ENCODE assay signal across 23 mouse cellular contexts in the genomic region with DNA sequence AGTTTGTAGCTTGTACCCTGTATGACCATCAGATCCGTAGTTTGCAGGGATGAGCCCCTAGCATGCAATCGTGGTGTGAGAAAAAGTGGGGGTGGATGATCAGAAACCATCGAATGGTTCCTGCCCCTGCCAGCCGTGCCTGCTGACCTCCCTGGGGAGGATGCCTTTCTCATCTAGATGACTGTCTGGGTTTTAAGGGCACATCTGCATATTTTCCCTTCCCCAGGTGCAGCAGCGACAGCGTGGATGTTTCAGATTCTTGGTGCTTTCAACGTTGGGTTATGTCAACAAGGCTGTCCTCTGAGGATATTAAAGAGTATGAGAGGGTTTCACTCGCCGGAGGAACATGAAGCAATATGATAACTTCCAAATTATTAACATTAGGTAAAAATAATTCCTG.
DNase-seq lines count a peak whose midpoint lies in the region; ATAC-seq lines count a peak whose summit lies in the region.
"Had no signal": no experiment of that assay in that cellular context is flagged by ENCODE, and none has a peak within 500 bp of the region (broad histone marks: within the 10 kb centered on the region; RNA-seq: fewer than 3 reads in every experiment).

No protein-coding gene starts in this region.

- no peak for ATAC-seq in CD4-positive, CD25-positive, alpha-beta regulatory T cell, adult 4 months
- ATAC-seq in forebrain, embryonic 14.5 days, result no peak
- ATAC-seq: forebrain, embryonic 15.5 days; intestine, embryonic 15.5 days had no signal

- no peaks in the 10 kb centered on the region for H3K27me3 ChIP-seq in splenic B cell, adult 2 months (ENCODE audit: control insufficient read depth, insufficient read depth, low read length, poor library complexity, severe bottlenecking)
- no peaks in the 10 kb centered on the region for H3K27me3 ChIP-seq in forebrain, embryonic 14.5 days (replicated peaks; ENCODE audit: control insufficient read depth, insufficient read depth, low read length)
- H3K27me3 ChIP-seq: embryonic facial prominence, embryonic 12.5 days; embryonic facial prominence, embryonic 15.5 days; forebrain, embryonic 15.5 days; hindbrain, embryonic 15.5 days; intestine, embryonic 15.5 days had no signal

- H3K36me3 ChIP-seq in splenic B cell, adult 2 months (ENCODE audit: control insufficient read depth, insufficient read depth, low read length, poor library complexity, severe bottlenecking), result no peaks in the 10 kb centered on the region
- no peaks in the 10 kb centered on the region for H3K36me3 ChIP-seq in forebrain, embryonic 14.5 days (ENCODE audit: control insufficient read depth, insufficient read depth, low read length)
- H3K36me3 ChIP-seq: embryonic facial prominence, embryonic 12.5 days; embryonic facial prominence, embryonic 15.5 days; forebrain, embryonic 15.5 days; heart, embryonic 10.5 days; heart, embryonic 13.5 days; hindbrain, embryonic 15.5 days; intestine, embryonic 15.5 days had no signal

- no peaks in the 10 kb centered on the region for H3K4me1 ChIP-seq in forebrain, embryonic 14.5 days (ENCODE audit: control insufficient read depth, insufficient read depth, low read length)
- H3K4me1 ChIP-seq: embryonic facial prominence, embryonic 12.5 days; embryonic facial prominence, embryonic 15.5 days; forebrain, embryonic 15.5 days; intestine, embryonic 15.5 days had no signal

- H3K4me2 ChIP-seq in forebrain, embryonic 14.5 days (ENCODE audit: low read length), result no peak overlapping the region
- H3K4me2 ChIP-seq: embryonic facial prominence, embryonic 12.5 days; embryonic facial prominence, embryonic 15.5 days; forebrain, embryonic 15.5 days; heart, embryonic 13.5 days; hindbrain, embryonic 15.5 days; intestine, embryonic 15.5 days had no signal

- no peak overlapping the region for H3K4me3 ChIP-seq in forebrain, embryonic 14.5 days (ENCODE audit: low read depth, low read length)
- H3K4me3 ChIP-seq: embryonic facial prominence, embryonic 12.5 days; embryonic facial prominence, embryonic 15.5 days; forebrain, embryonic 15.5 days; heart, adult 2 months; heart, embryonic 10.5 days; heart, embryonic 13.5 days; hindbrain, embryonic 15.5 days; intestine, embryonic 15.5 days had no signal

- no peak overlapping the region for H3K27ac ChIP-seq in forebrain, embryonic 14.5 days (ENCODE audit: low read depth, low read length)
- H3K27ac ChIP-seq: embryonic facial prominence, embryonic 12.5 days; embryonic facial prominence, embryonic 15.5 days; forebrain, embryonic 15.5 days; heart, adult 2 months; heart, embryonic 10.5 days; heart, embryonic 13.5 days; hindbrain, embryonic 15.5 days; intestine, embryonic 15.5 days had no signal

- 84% methylated on average over 9 of the region's 9 CpGs for WGBS in forebrain, embryonic 14.5 days

- DNase-seq in CD4-positive, CD25-positive, alpha-beta regulatory T cell, adult 2 months (ENCODE audit: low read depth, low spot score), result peak; percentile 40
- DNase-seq in spleen, postnatal 36 days (ENCODE audit: low spot score in 2 of 2), result peak; percentile 65 to 66
- DNase-seq in spleen, adult 12 weeks (ENCODE audit: low spot score), result no peak
- DNase-seq in splenic B cell, adult 2 months (ENCODE audit: low read depth, low spot score), result peak; percentile 79
- DNase-seq in forebrain, embryonic 14.5 days (ENCODE audit: low spot score), result no peak
- DNase-seq: adrenal gland, adult 2 months; adrenal gland, postnatal 14 days; cerebellum, adult 11 months; cerebellum, adult 2 months; cerebellum, adult 9-11 months; cerebellum, postnatal 25 days; gastrocnemius, postnatal 36 days; heart, adult 2 months; heart, postnatal 14 days; heart, postnatal 4 days had no signal

- H3K9ac ChIP-seq in forebrain, embryonic 14.5 days (ENCODE audit: low read length), result no peak overlapping the region
- H3K9ac ChIP-seq: embryonic facial prominence, embryonic 12.5 days; embryonic facial prominence, embryonic 15.5 days; forebrain, embryonic 15.5 days; heart, embryonic 13.5 days; hindbrain, embryonic 15.5 days; intestine, embryonic 15.5 days had no signal

- no peaks in the 10 kb centered on the region for H3K9me3 ChIP-seq in forebrain, embryonic 14.5 days (replicated peaks; ENCODE audit: control insufficient read depth, low read length)
- H3K9me3 ChIP-seq: embryonic facial prominence, embryonic 12.5 days; embryonic facial prominence, embryonic 15.5 days; forebrain, embryonic 15.5 days; heart, embryonic 10.5 days; heart, embryonic 13.5 days; hindbrain, embryonic 15.5 days; intestine, embryonic 15.5 days had no signal

Comparison
In these comparisons a context has a peak if more than half of its experiments do, and no peak if none do; other contexts are left out.
1. DNase-seq: peak in CD4-positive, CD25-positive, alpha-beta regulatory T cell, adult 2 months (single experiment), spleen, postnatal 36 days (2 of 2) and splenic B cell, adult 2 months (single experiment); none in spleen, adult 12 weeks (single experiment) and forebrain, embryonic 14.5 days (single experiment).